Mouse (Mus musculus): Measurements from ENCODE around the gene Adra2b. TPM values are rescaled to one million over a fixed set of nuclear protein-coding genes. Genes with fewer than 3 reads are reported as not detected.

Adra2b gene
- 0.07 TPM for polyA plus RNA-seq (2017; shearing (Covaris generic))

DNA sequence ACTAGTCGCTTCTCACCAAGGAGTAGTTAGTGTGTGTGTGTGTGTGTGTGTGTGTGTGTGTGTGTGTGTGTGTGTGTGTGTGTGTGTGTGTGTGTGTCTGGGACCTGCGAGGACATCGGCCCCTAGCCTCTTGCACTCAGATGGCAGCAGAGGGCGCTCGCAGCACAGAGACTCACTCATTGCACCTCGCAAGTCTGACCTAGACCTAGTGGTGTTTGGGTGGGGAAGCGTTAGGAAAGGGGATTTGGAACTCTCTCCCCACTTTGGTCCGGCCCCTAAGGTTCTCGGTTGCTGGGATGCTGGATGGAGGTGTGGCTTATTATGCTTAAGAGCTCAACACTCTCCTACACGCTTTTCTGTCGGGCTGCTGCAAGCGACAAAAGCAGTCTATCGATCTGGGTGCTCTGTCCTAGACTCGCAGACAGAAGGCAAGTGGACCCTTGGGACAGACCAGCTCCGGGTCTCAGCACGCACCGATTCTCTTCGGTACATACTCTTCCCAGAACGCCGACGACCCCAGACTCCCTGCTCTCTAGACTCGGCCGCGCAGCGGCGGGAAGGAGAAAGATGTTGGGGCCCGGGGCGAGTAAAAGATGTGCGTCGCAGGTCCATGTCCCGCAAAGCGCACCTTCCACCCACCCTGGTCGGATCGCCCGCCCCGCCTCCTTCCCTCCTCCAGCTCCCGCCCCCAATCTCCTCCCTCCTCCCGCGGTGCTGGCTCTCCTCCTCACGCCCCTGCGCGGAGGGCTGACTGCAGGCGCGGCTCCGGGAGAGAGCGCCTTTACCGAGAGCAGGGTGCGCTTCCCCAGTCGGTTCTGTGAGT, at the start of gene Adra2b:
Gene Adra2b, plus strand, starts transcription at position 750 of the 823 bp plus-strand sequence.

DNA sequence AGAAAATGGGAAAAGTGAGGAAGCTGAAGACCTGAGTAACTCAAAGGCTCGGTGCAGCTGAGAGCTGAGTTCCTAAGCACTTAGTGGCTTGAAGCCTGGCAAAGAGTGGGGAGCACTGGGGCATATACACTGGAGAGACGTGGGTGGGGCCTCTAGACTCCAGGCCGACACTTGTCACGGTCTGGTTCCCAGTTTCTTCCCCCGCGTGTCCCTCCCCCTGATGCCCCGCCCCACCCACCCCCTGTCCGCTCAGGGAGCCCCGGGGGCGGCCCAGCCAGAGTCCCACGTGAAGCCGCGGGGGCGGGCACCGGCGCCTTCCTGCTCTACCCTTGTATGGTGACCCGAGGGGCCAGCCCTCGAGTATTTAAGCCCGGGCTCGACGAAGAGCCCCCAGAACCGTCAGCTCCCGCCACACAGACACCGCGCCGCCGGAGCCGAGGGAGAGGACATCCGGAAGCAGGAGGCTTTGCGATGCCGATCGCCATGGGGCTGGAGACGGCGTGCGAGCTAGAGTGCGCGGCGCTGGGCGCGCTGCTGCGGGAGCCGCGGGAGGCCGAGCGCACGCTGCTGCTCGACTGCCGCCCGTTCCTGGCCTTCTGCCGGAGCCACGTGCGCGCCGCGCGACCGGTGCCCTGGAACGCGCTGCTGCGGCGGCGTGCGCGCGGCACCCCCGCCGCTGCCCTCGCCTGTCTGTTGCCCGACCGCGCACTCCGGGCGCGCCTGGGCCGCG, 27.1 kb upstream of the Adra2b start, which contains the start of gene Dusp2:
Gene Dusp2, plus strand, starts transcription at position 393 of the 730 bp plus-strand sequence.

DNA sequence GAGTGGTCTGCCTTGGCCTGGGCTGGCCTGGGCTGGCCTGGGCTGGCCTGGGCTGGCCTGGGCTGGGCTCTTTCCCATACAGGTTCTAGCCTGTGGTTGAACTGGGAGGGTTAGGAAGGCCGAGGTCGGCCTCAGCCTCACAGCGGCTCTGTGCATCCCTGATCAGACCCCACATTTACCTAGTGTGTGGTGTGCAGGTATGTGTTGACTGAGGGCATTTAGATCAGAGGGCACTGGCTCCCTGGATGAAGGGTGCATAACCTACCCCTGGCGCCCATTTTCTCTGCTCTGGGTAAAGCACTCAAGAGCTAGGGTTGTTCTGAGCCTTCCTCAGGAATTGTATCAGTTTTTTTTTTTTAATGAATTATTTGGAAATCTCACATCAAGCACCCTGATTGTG, 24.6 kb upstream of the Adra2b start, which contains the start of gene Astl:
Gene Astl, plus strand, starts transcription at position 224 of the 400 bp plus-strand sequence.

Other genes starting within 250 kb of the Adra2b start
- 5.5 TPM for gene Ncaph, start 229.3 kb upstream of the Adra2b start, polyA plus RNA-seq (2017; shearing (Covaris generic))
- gene Itpripl1, start 219.8 kb upstream of the Adra2b start, polyA plus RNA-seq (2017; shearing (Covaris generic)) = 5.3 TPM
- gene 1810024B03Rik, start 154.9 kb upstream of the Adra2b start, polyA plus RNA-seq (2017; shearing (Covaris generic)) = 1.3 TPM
- gene Snrnp200, start 154.8 kb upstream of the Adra2b start, polyA plus RNA-seq (2017; shearing (Covaris generic)) = 95.4 TPM
- 76.9 TPM for gene Ciao1, start 115.4 kb upstream of the Adra2b start, polyA plus RNA-seq (2017; shearing (Covaris generic))
- 48.9 TPM for gene Tmem127, start 115.3 kb upstream of the Adra2b start, polyA plus RNA-seq (2017; shearing (Covaris generic))
- gene Stard7, start 93.0 kb upstream of the Adra2b start, polyA plus RNA-seq (2017; shearing (Covaris generic)) = 96.8 TPM
- 433 TPM for gene Dusp2, start 27.0 kb upstream of the Adra2b start, polyA plus RNA-seq (2017; shearing (Covaris generic))
- gene Astl, start 24.6 kb upstream of the Adra2b start, polyA plus RNA-seq (2017; shearing (Covaris generic)) = 0.44 TPM
- 0.68 TPM for gene Gpat2, start 62.0 kb downstream of the Adra2b start, polyA plus RNA-seq (2017; shearing (Covaris generic))
- gene Fahd2a, start 81.4 kb downstream of the Adra2b start, polyA plus RNA-seq (2017; shearing (Covaris generic)) = 29.0 TPM
- gene Kcnip3, start 158.9 kb downstream of the Adra2b start, polyA plus RNA-seq (2017; shearing (Covaris generic)) = not detected
- gene Prom2, start 178.3 kb downstream of the Adra2b start, polyA plus RNA-seq (2017; shearing (Covaris generic)) = 0.04 TPM
- gene Zfp661, start 223.9 kb downstream of the Adra2b start, polyA plus RNA-seq (2017; shearing (Covaris generic)) = 3.8 TPM
- gene Mrps5, start 224.0 kb downstream of the Adra2b start, polyA plus RNA-seq (2017; shearing (Covaris generic)) = 142 TPM